Mouse (Mus musculus) stomach, embryonic 14.5 days (tissue): ENCODE data around the gene Sin3b. TPM values are rescaled to one million over a fixed set of nuclear protein-coding genes. Genes with fewer than 3 reads are reported as not detected.
"Not testable (repeated sequence)": the region's sequence is repeated elsewhere in the genome, so short reads cannot be mapped to it uniquely, and the experiment has no call there.

Experiments used
- ATAC-seq: fragments of 200-750 bp; cut with Nextera tagmentation; 2 replicates; pipeline ENCODE4 v1.8.0; 2017; ENCODE audit warnings: low read depth, moderate TSS enrichment; ENCODE audit not compliant: insufficient number of reproducible peaks, insufficient read depth, low FRiP score
- H3K27ac ChIP-seq: fragments of 300-500 bp; sonication (generic); 2 replicates; pipeline ENCODE4 v1.5.1; 2014; ENCODE audit warnings: mild to moderate bottlenecking, low read length, moderate library complexity, mixed read lengths
- H3K27me3 ChIP-seq: fragments of 300-500 bp; sonication (generic); 2 replicates; pipeline ENCODE4 v1.6.1; 2014; ENCODE audit warnings: low read length, control low read depth, mixed read lengths; ENCODE audit not compliant: control insufficient read depth, insufficient read depth
- H3K36me3 ChIP-seq: fragments of 300-500 bp; sonication (generic); 2 replicates; pipeline ENCODE4 v1.6.1; 2014; ENCODE audit warnings: mild to moderate bottlenecking, control low read depth, low read length, moderate library complexity, mixed read lengths; ENCODE audit not compliant: control insufficient read depth, insufficient read depth
- H3K4me1 ChIP-seq: fragments of 300-500 bp; sonication (generic); 2 replicates; pipeline ENCODE4 v1.6.1; 2014; ENCODE audit warnings: low read length, control low read depth, mixed read lengths; ENCODE audit not compliant: control insufficient read depth, insufficient read depth
- H3K4me2 ChIP-seq: fragments of 300-500 bp; sonication (generic); replicated peaks from 2 replicates; pipeline ENCODE4 v1.6.1; 2014; ENCODE audit warnings: low read depth, low read length, control low read depth
- H3K4me3 ChIP-seq: fragments of 300-500 bp; sonication (generic); 2 replicates; pipeline ENCODE4 v1.5.1; 2014; ENCODE audit warnings: low read depth, low read length, control low read depth
- H3K9ac ChIP-seq: fragments of 300-500 bp; sonication (generic); replicated peaks from 2 replicates; pipeline ENCODE4 v1.6.1; 2014; ENCODE audit warnings: low read depth, mild to moderate bottlenecking, control low read depth, low read length, moderate library complexity, mixed read lengths
- H3K9me3 ChIP-seq: fragments of 300-500 bp; sonication (generic); 2 replicates; pipeline ENCODE4 v1.6.1; 2016; ENCODE audit warnings: low read depth, low read length, control low read depth; ENCODE audit not compliant: control insufficient read depth
- WGBS: fragments of 180-500 bp; shearing (Covaris S2); extraction: QIAGEN DNeasy Blood & Tissue Kit; methylation state at CpG from one replicate; pipeline ENCODE4 v1.1.7; 2014; 5-methylcytosine and 5-hydroxymethylcytosine counted together
- polyA plus RNA-seq: library from polyadenylated mRNA; unstranded; fragments of >200 nt; fragmentation: Nextera tagmentation; extraction: Ambion mirVana; gene quantifications from 2 replicates; pipeline ENCODE4 v1.2.1, GENCODE M21; 2014

Sin3b gene
- polyA plus RNA-seq = 178 and 193 TPM in 2 replicates

- H3K4me1 ChIP-seq = peaks cover 8% of the 10 kb centered on the region
- H3K9ac ChIP-seq = peak within 1 kb of the TSS; percentile 96
- peak; percentile 98 for ATAC-seq
- H3K4me2 ChIP-seq = peak within 1 kb of the TSS; percentile 90
- H3K4me3 ChIP-seq = peak within 1 kb of the TSS; percentile 94
- no peak within 1 kb of the TSS for H3K27ac ChIP-seq
- 14% methylated on average over 56 of the region's 56 CpGs for WGBS
- H3K36me3 ChIP-seq = peaks cover 26% of the 10 kb centered on the region
- no peaks in the 10 kb centered on the region for H3K9me3 ChIP-seq
- H3K27me3 ChIP-seq = no peaks in the 10 kb centered on the region
Observed at GRCm38 (mm10) chr8:72722769-72723650, at the start of gene Sin3b. Sin3b (plus strand) TSS chr8:72723285.

GRCm38 (mm10) chr8:72674184-72674583 lies 48.9 kb upstream of the Sin3b start:
- WGBS = 79% methylated on average over 2 of the region's 2 CpGs
- Histone ChIP-seq H3K4me3 (no peak overlapping the region), H3K4me1 (no peaks in the 10 kb centered on the region), H3K9ac (no peak overlapping the region), H3K27ac (no peak overlapping the region), H3K27me3 (no peaks in the 10 kb centered on the region), H3K4me2 (no peak overlapping the region), H3K9me3 (no peaks in the 10 kb centered on the region), H3K36me3 (no peaks in the 10 kb centered on the region)
- ATAC-seq = no peak

- Histone ChIP-seq H3K27me3 (no peaks in the 10 kb centered on the region), H3K36me3 (no peaks in the 10 kb centered on the region), H3K9ac (no peak overlapping the region), H3K9me3 (no peaks in the 10 kb centered on the region), H3K4me1 (no peaks in the 10 kb centered on the region), H3K4me2 (no peak overlapping the region), H3K27ac (no peak overlapping the region), H3K4me3 (no peak overlapping the region)
- no peak for ATAC-seq
- WGBS = 60% methylated on average over 4 of the region's 4 CpGs
Observed at GRCm38 (mm10) chr8:72676436-72676835, 46.6 kb upstream of the Sin3b start.

- H3K27me3 ChIP-seq, H3K27ac ChIP-seq, H3K9ac ChIP-seq, H3K4me2 ChIP-seq, H3K9me3 ChIP-seq, H3K36me3 ChIP-seq, H3K4me1 ChIP-seq, H3K4me3 ChIP-seq, ATAC-seq: not testable (repeated sequence)
- WGBS = 60% methylated on average over 2 of the region's 2 CpGs
Observed at GRCm38 (mm10) chr8:72676844-72677243, 46.2 kb upstream of the Sin3b start.

- H3K27me3 ChIP-seq = no peaks in the 10 kb centered on the region
- H3K9ac ChIP-seq = no peak overlapping the region
- H3K4me2 ChIP-seq = no peak overlapping the region
- H3K4me1 ChIP-seq = no peaks in the 10 kb centered on the region
- H3K36me3 ChIP-seq = no peaks in the 10 kb centered on the region
- no peak overlapping the region for H3K27ac ChIP-seq
- no peaks in the 10 kb centered on the region for H3K9me3 ChIP-seq
- no peak for ATAC-seq
- H3K4me3 ChIP-seq = no peak overlapping the region
- whole genome bisulfite sequencing = 36% methylated on average over 5 of the region's 5 CpGs
Observed at GRCm38 (mm10) chr8:72677331-72677730, 45.8 kb upstream of the Sin3b start.

GRCm38 (mm10) chr8:72680133-72680532 lies 43.0 kb upstream of the Sin3b start:
- Histone ChIP-seq H3K4me3 (no peak overlapping the region), H3K4me2 (no peak overlapping the region), H3K9ac (no peak overlapping the region), H3K4me1 (no peaks in the 10 kb centered on the region), H3K36me3 (no peaks in the 10 kb centered on the region), H3K9me3 (no peaks in the 10 kb centered on the region), H3K27ac (no peak overlapping the region), H3K27me3 (no peaks in the 10 kb centered on the region)
- 6% methylated on average over 3 of the region's 3 CpGs for WGBS
- ATAC-seq = no peak

GRCm38 (mm10) chr8:72682051-72682687 lies 40.9 kb upstream of the Sin3b start:
- H3K4me2 ChIP-seq = no peak overlapping the region
- no peaks in the 10 kb centered on the region for H3K27me3 ChIP-seq
- no peak overlapping the region for H3K27ac ChIP-seq
- H3K9ac ChIP-seq = no peak overlapping the region
- H3K4me3 ChIP-seq = no peak overlapping the region
- H3K9me3 ChIP-seq = no peaks in the 10 kb centered on the region
- ATAC-seq = no peak
- WGBS = 84% methylated on average over 4 of the region's 4 CpGs
- H3K4me1 ChIP-seq = no peaks in the 10 kb centered on the region
- no peaks in the 10 kb centered on the region for H3K36me3 ChIP-seq

GRCm38 (mm10) chr8:72683010-72683521 lies 40.0 kb upstream of the Sin3b start:
- Histone ChIP-seq H3K36me3 (no peaks in the 10 kb centered on the region), H3K27me3 (no peaks in the 10 kb centered on the region), H3K9me3 (no peaks in the 10 kb centered on the region), H3K4me3 (no peak overlapping the region), H3K4me1 (no peaks in the 10 kb centered on the region), H3K9ac (no peak overlapping the region), H3K27ac (no peak overlapping the region), H3K4me2 (no peak overlapping the region)
- peak; percentile 48; the same call in 1 of the 2 replicates for ATAC-seq
- 36% methylated on average over 2 of the region's 2 CpGs for WGBS
